Mouse (Mus musculus) limb, embryonic 14.5 days (tissue): Measurements from ENCODE around the gene Gm20388. TPM values are rescaled to one million over a fixed set of nuclear protein-coding genes. Genes with fewer than 3 reads are reported as not detected.

Experiments
- ATAC-seq: fragments of 200-750 bp; cut with Nextera tagmentation; 2 replicates; pipeline ENCODE4 v1.8.0; 2017; ENCODE audit warnings: low read depth, moderate number of reproducible peaks, moderate TSS enrichment; ENCODE audit not compliant: low FRiP score
- DNase-seq: peaks from one replicate; pipeline ENCODE4 v3.0.0-alpha.2; 2015; ENCODE audit warnings: low spot score
- H3K27ac ChIP-seq: fragments of 300-500 bp; sonication (generic); replicated peaks from 2 replicates; pipeline ENCODE4 v1.5.1; 2014; ENCODE audit warnings: low read depth, mild to moderate bottlenecking, low read length, moderate library complexity, mixed read lengths
- H3K27me3 ChIP-seq: fragments of 300-500 bp; sonication (generic); 2 replicates; pipeline ENCODE4 v1.6.1; 2014; ENCODE audit warnings: low read length, mixed read lengths; ENCODE audit not compliant: control insufficient read depth, insufficient read depth
- H3K36me3 ChIP-seq: fragments of 300-500 bp; sonication (generic); 2 replicates; pipeline ENCODE4 v1.6.1; 2014; ENCODE audit warnings: mild to moderate bottlenecking, low read length, moderate library complexity, mixed read lengths; ENCODE audit not compliant: control insufficient read depth, insufficient read depth
- H3K4me1 ChIP-seq: fragments of 300-500 bp; sonication (generic); 2 replicates; pipeline ENCODE4 v1.6.1; 2014; ENCODE audit warnings: antibody characterized with exemption, low read length, mixed read lengths; ENCODE audit not compliant: control insufficient read depth, insufficient read depth
- H3K4me2 ChIP-seq: fragments of 300-500 bp; sonication (generic); replicated peaks from 2 replicates; pipeline ENCODE4 v1.6.1; 2014; ENCODE audit warnings: low read depth, mild to moderate bottlenecking, low read length, moderate library complexity; ENCODE audit not compliant: severe bottlenecking
- H3K4me3 ChIP-seq: fragments of 300-500 bp; sonication (generic); replicated peaks from 2 replicates; pipeline ENCODE4 v1.5.1; 2014; ENCODE audit warnings: low read length
- H3K9ac ChIP-seq: fragments of 300-500 bp; sonication (generic); 2 replicates; pipeline ENCODE4 v1.6.1; 2014; ENCODE audit warnings: mild to moderate bottlenecking, low read depth, low read length, moderate library complexity; ENCODE audit not compliant: severe bottlenecking
- H3K9me3 ChIP-seq: fragments of 300-500 bp; sonication (generic); 2 replicates; pipeline ENCODE4 v1.6.1; 2016; ENCODE audit warnings: low read length; ENCODE audit not compliant: control insufficient read depth
- POLR2A ChIP-seq: fragments of 200-500 bp; IDR thresholded peaks from 2 replicates; pipeline ENCODE4 v1.8.0; 2012; ENCODE audit warnings: inconsistent platforms, mild to moderate bottlenecking, moderate library complexity, borderline replicate concordance; ENCODE audit not compliant: insufficient read depth, insufficient read length; ENCODE audit errors: extremely low read depth
- WGBS: fragments of 180-500 bp; shearing (Covaris S2); extraction: QIAGEN DNeasy Blood & Tissue Kit; methylation state at CpG from one replicate; pipeline ENCODE4 v1.1.7; 2014; 5-methylcytosine and 5-hydroxymethylcytosine counted together
- polyA plus RNA-seq, 2 experiments: library from polyadenylated mRNA; depleted of rRNA in 1 of 2; stranded (reverse) in 1 of 2; unstranded in 1 of 2; fragments of >200 nt; fragmentation: Nextera tagmentation in 1 of 2; extraction: Ambion mirVana in 1 of 2; gene quantifications; 2 replicates each; pipeline versions ENCODE4 v1.2.1 to v1.2.3; 2012 to 2014

The Gm20388 gene
- polyA plus RNA-seq, 2 experiments: 1.9 to 49.9 TPM

GRCm38 (mm10) chr8:122575735-122576647, 2665.3 kb downstream of the Gm20388 start:
- H3K4me3 ChIP-seq: peak overlapping the region; percentile 76
- peak overlapping the region; percentile 70 for H3K27ac ChIP-seq
- no peaks in the 10 kb centered on the region for H3K9me3 ChIP-seq
- H3K4me1 ChIP-seq: peaks cover 43% of the 10 kb centered on the region
- TF ChIP-seq POLR2A: no peak
- peak overlapping the region; percentile 89 for H3K9ac ChIP-seq
- peaks cover 41% of the 10 kb centered on the region for H3K36me3 ChIP-seq
- no peaks in the 10 kb centered on the region for H3K27me3 ChIP-seq
- no peak for DNase-seq
- ATAC-seq: no peak
- WGBS: 12% methylated on average over 21 of the region's 21 CpGs
- peak overlapping the region; percentile 79 for H3K4me2 ChIP-seq

GRCm38 (mm10) chr8:122576648-122577022, 2666.0 kb downstream of the Gm20388 start, which contains the start of gene Aprt:
Aprt (minus strand) TSS chr8:122576909.
- Histone ChIP-seq H3K9ac (peak within 1 kb of the TSS; percentile 89), H3K27me3 (no peaks in the 10 kb centered on the region), H3K36me3 (peaks cover 35% of the 10 kb centered on the region), H3K4me3 (peak within 1 kb of the TSS; percentile 76), H3K27ac (peak within 1 kb of the TSS; percentile 70), H3K4me1 (peaks cover 46% of the 10 kb centered on the region), H3K9me3 (no peaks in the 10 kb centered on the region), H3K4me2 (peak within 1 kb of the TSS; percentile 79)
- WGBS: under 1% methylated on average over 33 of the region's 39 CpGs
- DNase-seq (peak; percentile 94), ATAC-seq (peak; percentile 93)
- 0 out of 2 replicates have a peak, but pooled peaks have one; percentile 26 for TF ChIP-seq POLR2A

- 36% methylated on average over 10 of the region's 10 CpGs for WGBS
- ATAC-seq (peak; percentile 0; the same call in 1 of the 2 replicates), DNase-seq (no peak)
- peak overlapping the region; percentile 79; the same call in 1 of the 2 replicates for H3K4me2 ChIP-seq
- peaks cover 46% of the 10 kb centered on the region for H3K4me1 ChIP-seq
- peak overlapping the region; percentile 76 for H3K4me3 ChIP-seq
- H3K36me3 ChIP-seq: peaks cover 30% of the 10 kb centered on the region
- no peak overlapping the region for H3K9ac ChIP-seq
- no peak for TF ChIP-seq POLR2A
- no peaks in the 10 kb centered on the region for H3K9me3 ChIP-seq
- no peaks in the 10 kb centered on the region for H3K27me3 ChIP-seq
- H3K27ac ChIP-seq: peak overlapping the region; percentile 50; the same call in 1 of the 2 replicates
Observed at GRCm38 (mm10) chr8:122577116-122577515, 2666.5 kb downstream of the Gm20388 start.

GRCm38 (mm10) chr8:122579196-122579595, 2668.6 kb downstream of the Gm20388 start:
- Histone ChIP-seq H3K27ac (peak overlapping the region; percentile 58), H3K36me3 (peaks cover 10% of the 10 kb centered on the region; the same call in 1 of the 2 replicates), H3K27me3 (no peaks in the 10 kb centered on the region), H3K4me3 (no peak overlapping the region), H3K9ac (no peak overlapping the region), H3K9me3 (no peaks in the 10 kb centered on the region), H3K4me1 (peaks cover 46% of the 10 kb centered on the region), H3K4me2 (0 out of 2 replicates have a peak overlapping the region, but pooled peaks have one; percentile 3)
- 0 out of 2 replicates have a peak, but pooled peaks have one; percentile 23 for ATAC-seq
- 7% methylated on average over 7 of the region's 7 CpGs for WGBS
- peak; percentile 62 for DNase-seq
- TF ChIP-seq POLR2A: no peak

GRCm38 (mm10) chr8:122580926-122581325, 2670.3 kb downstream of the Gm20388 start:
- no peaks in the 10 kb centered on the region for H3K9me3 ChIP-seq
- 40% methylated on average over 15 of the region's 15 CpGs for WGBS
- TF ChIP-seq POLR2A: no peak
- H3K36me3 ChIP-seq: no peaks in the 10 kb centered on the region
- DNase-seq (no peak), ATAC-seq (no peak)
- no peaks in the 10 kb centered on the region for H3K27me3 ChIP-seq
- peaks cover 35% of the 10 kb centered on the region for H3K4me1 ChIP-seq
- H3K9ac ChIP-seq: no peak overlapping the region
- H3K4me3 ChIP-seq: no peak overlapping the region
- no peak overlapping the region for H3K4me2 ChIP-seq
- no peak overlapping the region for H3K27ac ChIP-seq
